Mouse (Mus musculus): Measurements from ENCODE around the gene Zic2.

DNA sequence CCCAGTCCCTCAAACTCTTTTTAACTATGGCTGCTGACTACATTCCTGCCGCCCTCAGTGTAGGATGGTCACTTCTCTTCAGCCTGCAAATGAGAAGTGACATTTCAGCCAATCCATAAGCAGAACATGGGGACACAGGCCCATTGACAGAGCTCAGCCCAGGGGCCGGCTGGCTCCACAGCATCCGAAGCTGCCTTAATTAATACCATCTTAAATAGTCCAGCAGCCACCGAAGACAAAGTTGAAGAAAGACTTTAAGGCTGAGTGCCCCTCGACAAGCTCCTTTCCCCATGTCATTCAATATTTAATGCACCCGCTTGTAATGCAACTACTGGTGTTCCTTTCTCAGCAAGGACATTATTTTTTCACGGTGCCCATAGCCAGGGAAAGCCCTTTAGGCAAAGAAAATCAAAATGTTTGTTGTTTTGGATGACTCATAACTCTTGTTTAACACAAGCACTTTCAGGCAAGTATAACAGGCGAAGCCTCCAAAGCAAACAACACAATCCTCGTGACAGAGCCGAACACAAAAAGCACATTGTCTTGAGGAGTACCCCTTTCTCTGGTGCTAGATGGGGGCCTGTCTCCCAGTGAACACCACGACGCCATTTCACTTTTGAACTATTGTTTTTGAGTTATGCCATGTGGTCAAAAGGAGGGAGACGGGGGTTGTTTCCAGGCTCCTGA, 22.4 kb upstream of the Zic2 start:
- TF ChIP-seq POLR2A (IDR thresholded peaks at IDR 0.05; ENCODE audit: insufficient read depth, low read depth, low read length) (no peak), CTCF (IDR thresholded peaks at IDR 0.05) (no peak)
